Comparison of ENCODE assay signal across 14 mouse cellular contexts in genomic region chr2:178632831-178633585, GRCm38 (mm10).
DNase-seq lines count a peak whose midpoint lies in the region; ATAC-seq lines count a peak whose summit lies in the region.
"Had no signal": no experiment of that assay in that cellular context is flagged by ENCODE, and none has a peak within 500 bp of the region (broad histone marks: within the 10 kb centered on the region; RNA-seq: fewer than 3 reads in every experiment).

No protein-coding gene starts in this region.

- H3K4me2 ChIP-seq in hindbrain, embryonic 15.5 days, result no peak overlapping the region
- H3K4me2 ChIP-seq in hindbrain, embryonic 13.5 days, result no peak overlapping the region
- no peak overlapping the region for H3K4me2 ChIP-seq in embryonic facial prominence, embryonic 13.5 days
- no peak overlapping the region for H3K4me2 ChIP-seq in limb, embryonic 13.5 days (replicated peaks)
- no peak overlapping the region for H3K4me2 ChIP-seq in intestine, embryonic 16.5 days (ENCODE audit: low read depth, low read length)

- no peaks in the 10 kb centered on the region for H3K27me3 ChIP-seq in hindbrain, embryonic 15.5 days
- H3K27me3 ChIP-seq in hindbrain, embryonic 13.5 days, result peaks cover 9% of the 10 kb centered on the region; the same call in 1 of the 2 replicates
- H3K27me3 ChIP-seq in embryonic facial prominence, embryonic 13.5 days, result no peaks in the 10 kb centered on the region
- H3K27me3 ChIP-seq in limb, embryonic 13.5 days, result no peaks in the 10 kb centered on the region
- H3K27me3 ChIP-seq in intestine, embryonic 16.5 days (replicated peaks; ENCODE audit: control insufficient read depth, insufficient read depth, low read length), result no peaks in the 10 kb centered on the region

- H3K9me3 ChIP-seq in hindbrain, embryonic 15.5 days, result no peaks in the 10 kb centered on the region
- no peaks in the 10 kb centered on the region for H3K9me3 ChIP-seq in hindbrain, embryonic 13.5 days
- no peaks in the 10 kb centered on the region for H3K9me3 ChIP-seq in embryonic facial prominence, embryonic 13.5 days
- no peaks in the 10 kb centered on the region for H3K9me3 ChIP-seq in limb, embryonic 13.5 days
- H3K9me3 ChIP-seq in intestine, embryonic 16.5 days (ENCODE audit: control insufficient read depth, low read length), result no peaks in the 10 kb centered on the region

- no peak overlapping the region for H3K4me3 ChIP-seq in hindbrain, embryonic 15.5 days
- H3K4me3 ChIP-seq in hindbrain, embryonic 13.5 days, result no peak overlapping the region
- H3K4me3 ChIP-seq in embryonic facial prominence, embryonic 13.5 days, result no peak overlapping the region
- no peak overlapping the region for H3K4me3 ChIP-seq in limb, embryonic 13.5 days
- H3K4me3 ChIP-seq in intestine, embryonic 16.5 days (ENCODE audit: low read length), result no peak overlapping the region

- DNase-seq in R1 (ENCODE audit: low read depth, low spot score), result peak; percentile 78
- DNase-seq in layer of hippocampus, adult 11-12 months (ENCODE audit: low spot score), result no peak
- no peak for DNase-seq in adrenal gland, postnatal 25 days
- DNase-seq: kidney, adult 8-10 months; lung, postnatal 10 days; thymus, postnatal 36 days had no signal

- H3K9ac ChIP-seq in hindbrain, embryonic 15.5 days, result no peak overlapping the region
- H3K9ac ChIP-seq in hindbrain, embryonic 13.5 days, result no peak overlapping the region
- no peak overlapping the region for H3K9ac ChIP-seq in embryonic facial prominence, embryonic 13.5 days
- no peak overlapping the region for H3K9ac ChIP-seq in limb, embryonic 13.5 days
- no peak overlapping the region for H3K9ac ChIP-seq in intestine, embryonic 16.5 days (ENCODE audit: low read depth, low read length)
- H3K9ac ChIP-seq: liver, embryonic 14.5 days had no signal

- 72% methylated on average over 13 of the region's 13 CpGs for WGBS in hindbrain, embryonic 15.5 days
- 78% methylated on average over 13 of the region's 13 CpGs for WGBS in hindbrain, embryonic 13.5 days
- WGBS in embryonic facial prominence, embryonic 13.5 days, result 59% methylated on average over 13 of the region's 13 CpGs
- 55% methylated on average over 13 of the region's 13 CpGs for WGBS in limb, embryonic 13.5 days
- WGBS in intestine, embryonic 16.5 days, result 84% methylated on average over 13 of the region's 13 CpGs

- H3K27ac ChIP-seq in hindbrain, embryonic 15.5 days (replicated peaks), result no peak overlapping the region
- no peak overlapping the region for H3K27ac ChIP-seq in hindbrain, embryonic 13.5 days
- peak overlapping the region; percentile 55; the same call in 1 of the 2 replicates for H3K27ac ChIP-seq in embryonic facial prominence, embryonic 13.5 days
- peak overlapping the region; percentile 79 for H3K27ac ChIP-seq in limb, embryonic 13.5 days
- no peak overlapping the region for H3K27ac ChIP-seq in intestine, embryonic 16.5 days (ENCODE audit: low read length)
- H3K27ac ChIP-seq: liver, embryonic 14.5 days had no signal

- peaks cover 21% of the 10 kb centered on the region for H3K4me1 ChIP-seq in hindbrain, embryonic 15.5 days (replicated peaks)
- H3K4me1 ChIP-seq in hindbrain, embryonic 13.5 days (replicated peaks), result peaks cover 49% of the 10 kb centered on the region
- peaks cover 72% of the 10 kb centered on the region for H3K4me1 ChIP-seq in embryonic facial prominence, embryonic 13.5 days
- peaks cover 63% of the 10 kb centered on the region for H3K4me1 ChIP-seq in limb, embryonic 13.5 days
- peaks cover 17% of the 10 kb centered on the region for H3K4me1 ChIP-seq in intestine, embryonic 16.5 days (ENCODE audit: control insufficient read depth, insufficient read depth, low read length)

- ATAC-seq in hindbrain, embryonic 15.5 days (ENCODE audit: low FRiP score, low read depth), result peak; percentile 52
- ATAC-seq in hindbrain, embryonic 13.5 days (ENCODE audit: low FRiP score), result no peak
- ATAC-seq in embryonic facial prominence, embryonic 13.5 days (ENCODE audit: insufficient number of reproducible peaks, insufficient read depth, low FRiP score, low TSS enrichment, low read depth), result no peak
- ATAC-seq in limb, embryonic 13.5 days (ENCODE audit: low FRiP score, low read depth), result peak; percentile 34; the same call in 1 of the 2 replicates
- ATAC-seq in intestine, embryonic 16.5 days, result no peak
- ATAC-seq: activated CD4-positive, CD25-positive, alpha-beta regulatory T cell, adult 4 months; forebrain, embryonic 16.5 days had no signal

- H3K36me3 ChIP-seq in hindbrain, embryonic 15.5 days, result no peaks in the 10 kb centered on the region
- H3K36me3 ChIP-seq in hindbrain, embryonic 13.5 days, result no peaks in the 10 kb centered on the region
- no peaks in the 10 kb centered on the region for H3K36me3 ChIP-seq in embryonic facial prominence, embryonic 13.5 days
- H3K36me3 ChIP-seq in limb, embryonic 13.5 days, result no peaks in the 10 kb centered on the region
- no peaks in the 10 kb centered on the region for H3K36me3 ChIP-seq in intestine, embryonic 16.5 days (ENCODE audit: control insufficient read depth, insufficient read depth, low read length)

Comparison
In these comparisons a context has a peak if more than half of its experiments do, and no peak if none do; other contexts are left out.
1. ATAC-seq: peak in hindbrain, embryonic 15.5 days (single experiment) and limb, embryonic 13.5 days (single experiment); none in hindbrain, embryonic 13.5 days (single experiment), embryonic facial prominence, embryonic 13.5 days (single experiment) and intestine, embryonic 16.5 days (single experiment).
2. H3K27ac ChIP-seq: peak in embryonic facial prominence, embryonic 13.5 days (single experiment) and limb, embryonic 13.5 days (single experiment); none in hindbrain, embryonic 15.5 days (single experiment), hindbrain, embryonic 13.5 days (single experiment) and intestine, embryonic 16.5 days (single experiment).